Mouse (Mus musculus) testis, postnatal 14 days (tissue): ENCODE data around the gene Tapt1.
"Not testable (repeated sequence)": the region's sequence is repeated elsewhere in the genome, so short reads cannot be mapped to it uniquely, and the experiment has no call there.

Experiments used
- DNase-seq: peaks from one replicate; pipeline ENCODE4 v3.0.0; 2021; ENCODE audit warnings: low spot score

The Tapt1 gene

DNA sequence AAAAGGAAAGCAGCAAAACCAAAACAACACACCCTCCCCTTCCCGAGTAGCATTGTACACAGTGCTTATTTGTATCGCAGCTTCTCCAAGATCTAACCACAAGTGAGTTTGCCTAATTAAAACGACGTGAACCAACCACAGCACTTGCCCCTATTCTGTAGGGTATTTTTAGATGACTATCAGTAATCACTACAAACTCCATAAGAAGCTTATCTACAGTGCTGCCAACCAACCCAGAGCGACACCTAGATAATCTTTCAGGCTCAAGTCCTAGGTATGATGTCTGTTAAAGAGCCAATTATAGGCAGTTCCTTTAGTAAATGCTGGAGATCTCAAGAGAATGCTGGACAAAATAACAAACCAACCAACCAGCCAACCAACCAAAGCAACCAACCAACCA, 28.6 kb downstream of the Tapt1 start:
- no peak for DNase-seq

DNA sequence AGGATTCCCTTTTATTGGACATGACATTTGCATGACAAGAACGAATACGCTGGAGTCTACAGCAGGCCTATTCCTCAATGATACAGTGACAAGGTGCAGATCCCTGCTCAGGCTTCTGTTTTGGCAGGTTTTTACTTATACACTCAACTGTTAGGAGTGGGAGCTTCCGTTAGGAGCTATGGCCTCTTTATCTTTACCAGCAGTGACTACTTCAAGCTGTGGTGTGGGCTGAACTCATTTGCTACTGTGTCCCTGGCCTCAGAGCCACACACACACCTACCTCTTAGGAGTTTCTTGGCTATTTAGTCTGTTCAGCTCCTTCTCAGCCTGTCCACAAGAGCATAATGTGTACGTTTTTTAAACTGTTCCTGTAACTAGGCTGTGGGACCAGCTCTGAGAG, 30.3 kb downstream of the Tapt1 start:
- no peak for DNase-seq

DNA sequence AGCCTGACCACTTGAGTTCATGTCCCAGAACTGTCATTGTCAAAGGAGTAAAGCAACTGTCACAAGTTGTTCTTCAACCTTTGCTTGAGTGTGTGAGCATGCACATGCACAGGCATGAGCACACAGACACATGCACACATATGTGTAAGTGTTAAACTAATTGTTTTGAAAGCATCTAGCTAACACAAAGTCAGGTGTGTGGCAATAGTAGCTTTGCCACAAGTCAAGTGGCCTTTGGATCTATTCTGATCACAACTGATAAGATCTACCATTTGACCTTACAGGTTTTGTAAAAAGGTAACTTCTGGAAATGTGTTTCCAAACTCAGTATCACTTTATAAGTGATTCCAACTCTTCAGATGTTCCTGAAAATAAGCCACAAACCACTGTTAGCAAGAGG, 39.1 kb downstream of the Tapt1 start:
- DNase-seq = no peak

DNA sequence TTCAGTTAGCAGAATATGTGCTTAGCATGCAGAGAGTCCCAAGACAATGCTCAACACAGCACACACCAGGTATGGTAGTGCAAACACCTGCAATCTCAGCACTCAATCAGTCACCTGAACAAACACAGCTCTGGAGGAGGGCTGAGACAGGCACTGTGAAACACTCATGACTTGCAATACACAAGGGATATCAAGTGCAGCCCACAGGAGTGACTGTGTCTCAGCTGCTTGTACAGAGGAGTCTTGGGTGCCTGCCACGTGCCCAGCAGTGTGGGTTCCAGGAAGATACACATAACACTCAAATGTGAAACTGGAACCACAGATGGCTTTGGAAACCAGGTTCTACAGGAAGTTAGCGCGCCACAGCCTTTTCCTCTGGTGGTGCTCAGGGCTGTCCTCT, 44.8 kb downstream of the Tapt1 start:
- no peak for DNase-seq

DNA sequence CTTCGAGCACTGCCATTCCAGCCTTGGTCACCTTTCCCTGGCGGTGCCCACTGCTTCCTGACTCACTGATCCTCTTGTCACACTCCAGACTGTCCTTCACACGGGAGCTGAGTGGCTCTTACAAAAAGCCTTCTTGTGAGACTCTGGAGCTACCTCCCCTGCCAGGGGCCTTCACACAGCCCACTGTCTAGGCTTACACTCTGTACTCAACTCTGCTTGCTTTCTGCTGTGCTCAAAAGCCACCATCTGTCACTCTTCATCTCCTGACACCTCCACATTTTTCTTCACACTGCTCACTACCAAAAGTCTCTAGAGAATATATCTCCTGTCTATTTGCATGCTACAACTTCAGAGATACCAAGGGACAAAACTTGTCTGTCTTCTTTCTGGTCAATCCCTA, 46.0 kb downstream of the Tapt1 start:
- DNase-seq = no peak

DNA sequence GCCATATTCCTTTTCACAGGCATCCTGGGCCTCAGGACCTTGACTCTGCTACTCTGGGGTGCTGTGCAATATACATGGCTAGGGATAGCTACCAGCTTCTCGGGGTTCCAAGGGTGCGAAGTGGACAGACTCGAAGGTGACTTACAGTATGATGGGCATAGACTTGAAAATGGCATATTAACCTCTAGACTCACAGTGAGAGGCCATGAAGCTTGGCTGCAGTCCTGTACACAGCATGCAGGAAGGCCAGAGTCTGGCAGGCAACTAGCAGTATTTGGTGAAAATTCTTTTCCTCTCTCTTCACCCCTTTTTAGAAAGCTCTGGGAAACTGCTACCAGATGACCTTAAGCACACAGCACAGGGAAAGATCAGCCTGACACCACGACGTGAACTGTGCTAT, 52.4 kb downstream of the Tapt1 start:
- no peak for DNase-seq

DNA sequence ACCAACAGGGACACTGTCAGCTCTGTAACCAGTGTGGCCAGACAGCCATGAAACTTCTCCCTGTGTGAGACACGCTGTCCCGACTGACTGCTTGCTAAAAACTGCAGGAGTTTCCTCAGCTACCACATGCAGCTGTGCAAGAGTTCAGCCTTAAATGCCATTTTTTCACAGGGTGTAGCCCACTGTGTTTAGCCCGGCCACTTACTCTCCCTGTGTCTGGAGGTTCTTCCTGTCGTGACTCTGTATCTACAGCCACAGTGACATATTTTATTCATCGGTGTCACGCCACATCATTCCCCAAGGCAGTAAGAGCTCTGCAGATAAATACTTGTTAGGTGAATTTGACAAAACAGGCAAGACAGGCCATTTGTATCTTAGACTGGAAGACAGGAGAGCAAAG, 59.6 kb downstream of the Tapt1 start:
- no peak for DNase-seq

DNA sequence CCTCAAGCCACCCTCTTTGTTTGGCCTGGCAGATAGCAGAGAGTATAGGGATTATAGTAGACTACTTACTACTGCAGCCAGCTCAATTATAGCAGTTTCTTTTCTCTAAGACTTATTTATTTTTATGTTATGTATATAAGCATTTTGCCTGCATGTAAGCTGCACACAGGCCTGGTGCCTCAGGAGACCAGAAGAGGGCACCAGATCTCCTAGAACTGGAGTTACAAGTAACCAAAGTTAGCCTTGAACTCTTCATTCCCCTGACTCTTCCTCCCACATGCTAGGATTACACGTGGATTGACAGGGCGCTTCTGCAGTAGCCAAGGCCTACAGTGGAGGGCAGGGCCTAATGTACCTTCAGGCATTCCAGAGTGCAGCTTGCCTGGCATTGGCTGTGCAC, 60.6 kb downstream of the Tapt1 start:
- no peak for DNase-seq

DNA sequence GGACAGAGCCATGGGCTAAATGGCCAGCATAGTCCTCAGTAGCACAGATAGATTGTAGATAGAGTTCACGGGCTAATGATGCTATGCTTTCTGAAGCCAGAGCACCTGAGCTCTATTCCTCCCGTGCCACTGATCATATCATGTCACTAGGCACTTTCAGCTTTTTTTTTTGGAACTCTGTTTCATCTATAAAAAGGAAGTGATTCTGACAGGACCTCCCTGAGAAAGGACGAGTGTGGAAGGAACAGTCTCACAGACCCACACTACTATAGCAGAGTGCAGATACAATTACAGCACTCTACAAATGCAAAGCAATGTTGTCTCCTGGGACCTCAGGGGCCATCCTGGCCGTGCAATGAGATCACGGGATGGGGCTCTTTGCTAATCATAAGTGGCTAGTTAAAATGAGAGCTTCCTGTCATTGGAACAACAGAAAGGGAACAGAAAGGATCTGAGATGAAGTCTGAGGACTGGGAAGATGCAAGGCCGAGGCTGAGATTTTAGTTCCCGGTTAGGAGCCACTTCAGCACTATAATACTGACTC, 62.1 kb downstream of the Tapt1 start:
- DNase-seq = no peak

DNA sequence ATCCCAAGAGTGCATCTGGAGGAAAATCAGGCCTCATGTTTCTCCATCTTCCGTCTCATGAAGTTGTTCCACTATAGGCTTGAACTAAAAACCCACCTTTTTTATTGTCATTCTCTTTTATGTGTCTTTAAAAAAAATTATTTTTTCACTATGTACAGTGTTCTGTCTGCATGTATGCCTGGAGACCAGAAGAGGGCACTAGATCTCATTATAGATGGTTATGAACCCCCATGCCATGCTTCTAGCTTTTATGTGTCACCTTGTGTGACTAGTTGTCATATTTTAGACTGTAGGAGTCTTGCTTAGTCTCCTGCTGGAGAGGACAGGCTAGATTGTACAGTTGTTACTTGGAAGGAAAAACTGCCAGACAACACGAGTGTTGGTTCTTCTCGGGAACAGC, 63.1 kb downstream of the Tapt1 start:
- no peak for DNase-seq

DNA sequence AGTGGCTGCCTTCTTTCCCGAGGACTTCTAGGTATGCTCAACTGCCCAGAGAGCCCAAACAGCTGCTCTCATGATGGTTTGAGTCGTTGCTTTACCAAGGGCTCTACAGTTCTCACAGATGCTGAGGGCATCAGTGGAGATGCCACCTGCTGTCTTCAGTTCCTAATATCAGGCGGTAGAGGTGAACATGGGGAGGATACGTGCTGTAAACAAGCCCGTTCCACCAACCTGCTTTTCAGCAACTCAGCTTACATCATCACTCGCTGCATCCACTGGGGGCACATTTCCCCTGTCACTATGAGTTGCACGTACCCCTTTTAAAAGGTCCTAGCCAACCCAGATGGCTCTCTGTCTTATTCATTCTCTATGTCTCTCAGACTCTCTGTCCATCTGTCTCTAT, 63.6 kb downstream of the Tapt1 start:
- no peak for DNase-seq

DNA sequence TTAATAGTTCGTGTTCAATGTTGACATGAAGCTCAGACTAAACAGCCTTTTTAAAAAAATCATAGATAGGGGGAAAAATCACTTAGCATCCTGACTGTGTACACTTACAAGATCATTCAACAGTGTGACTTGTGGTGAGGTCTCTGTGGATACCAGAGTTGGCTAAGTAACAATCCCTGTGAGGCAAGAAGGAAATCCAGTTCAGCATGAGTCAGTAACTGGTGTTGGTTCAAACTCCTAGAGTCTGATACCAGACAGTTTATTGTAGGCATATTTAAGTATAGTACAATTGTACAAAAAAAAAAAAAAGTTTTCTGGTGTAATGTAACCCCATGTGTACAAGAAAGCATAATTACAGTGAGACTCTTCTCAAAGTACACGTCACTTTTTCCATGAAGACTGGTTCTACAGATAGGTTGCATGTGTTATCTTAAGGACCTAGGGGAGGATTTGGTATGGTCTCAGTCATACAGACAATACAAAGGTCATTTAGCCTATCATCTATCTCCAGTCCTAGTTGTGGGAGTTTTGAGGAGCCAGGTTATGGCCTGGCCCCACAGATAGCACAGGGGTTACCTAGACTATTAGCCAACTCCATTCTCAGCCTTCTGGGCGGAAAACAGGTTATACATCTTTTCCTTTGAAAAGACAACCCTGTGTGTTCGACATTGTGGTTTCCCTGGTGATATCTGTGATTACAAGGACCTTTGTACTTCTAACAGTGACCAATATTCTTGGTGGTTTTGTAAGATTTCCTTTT, 66.6 kb downstream of the Tapt1 start:
- DNase-seq = no peak

DNA sequence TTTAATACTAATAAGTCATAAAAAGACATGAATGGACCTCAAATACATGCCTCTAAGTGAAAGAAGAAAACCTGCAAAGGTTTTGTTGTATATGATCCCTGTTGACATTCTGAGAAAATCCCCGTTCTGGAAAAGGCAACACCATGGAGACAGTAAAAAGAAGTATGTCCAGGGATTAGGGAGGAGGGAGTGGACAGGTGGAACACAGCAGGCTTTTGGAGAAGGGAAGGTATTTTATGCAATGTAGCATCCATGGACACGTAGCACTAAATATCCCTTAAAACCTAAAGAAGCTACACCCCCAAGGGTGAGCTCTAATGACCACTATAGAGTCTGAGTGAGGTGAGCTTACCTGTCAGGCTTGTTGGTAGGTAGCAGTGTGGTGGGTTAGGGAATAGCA, 67.2 kb downstream of the Tapt1 start:
- DNase-seq = no peak

DNA sequence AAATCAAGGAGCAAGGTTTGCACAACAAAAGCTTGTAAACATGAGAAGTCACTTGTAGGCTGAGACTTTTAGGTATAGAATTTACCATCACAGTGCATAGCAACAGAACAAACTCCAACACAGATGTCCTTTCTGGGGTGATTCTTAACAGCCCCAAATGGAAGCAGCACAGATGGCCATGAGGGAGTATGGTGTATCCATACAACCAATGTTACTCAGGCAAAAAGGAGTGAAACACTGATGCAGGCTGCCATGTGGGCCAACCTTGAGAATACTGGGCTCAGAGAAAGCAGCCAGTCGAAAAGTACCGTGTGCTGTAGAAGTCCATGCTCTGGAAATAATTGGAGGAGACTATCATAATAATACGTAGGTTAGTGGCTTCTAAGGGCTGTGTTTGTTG, 68.0 kb downstream of the Tapt1 start:
- no peak for DNase-seq

DNA sequence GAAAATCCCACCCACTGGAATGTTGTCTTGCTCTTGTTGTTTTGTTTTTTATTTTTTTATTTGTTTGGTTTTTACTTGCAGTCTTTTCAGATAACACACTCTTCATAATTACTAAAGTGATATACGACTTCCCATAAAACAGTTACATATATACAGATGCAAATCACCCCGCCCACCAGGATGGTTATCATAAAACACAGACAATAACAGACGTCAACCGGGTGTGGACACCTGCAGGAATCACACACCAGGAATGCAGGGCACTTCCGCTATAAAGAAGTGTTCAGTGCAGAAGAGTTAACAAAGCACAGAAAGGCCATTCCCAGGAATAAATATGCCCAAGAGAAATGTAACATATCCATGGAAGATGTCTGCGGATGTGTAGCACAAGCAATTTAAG, 68.7 kb downstream of the Tapt1 start:
- DNase-seq = no peak

DNA sequence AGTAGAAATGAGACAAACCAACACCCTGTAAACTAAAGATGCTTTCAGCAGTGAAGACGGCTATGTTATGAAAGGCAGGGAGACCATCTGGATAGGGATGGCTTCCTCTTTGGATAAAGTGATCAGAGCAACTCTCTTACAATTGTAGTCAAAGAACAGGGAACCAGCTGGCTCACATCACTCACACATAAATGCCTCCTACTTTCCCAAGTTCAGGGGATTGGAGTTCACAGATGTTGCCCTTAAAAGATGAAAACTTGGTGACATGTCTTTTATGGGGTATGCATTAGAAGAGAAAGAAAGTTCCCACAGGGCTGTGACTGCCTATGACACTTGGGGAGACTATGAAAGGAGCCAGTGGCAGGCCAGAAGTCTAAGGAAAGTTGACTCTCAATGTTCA, 73.4 kb downstream of the Tapt1 start:
- no peak for DNase-seq

DNA sequence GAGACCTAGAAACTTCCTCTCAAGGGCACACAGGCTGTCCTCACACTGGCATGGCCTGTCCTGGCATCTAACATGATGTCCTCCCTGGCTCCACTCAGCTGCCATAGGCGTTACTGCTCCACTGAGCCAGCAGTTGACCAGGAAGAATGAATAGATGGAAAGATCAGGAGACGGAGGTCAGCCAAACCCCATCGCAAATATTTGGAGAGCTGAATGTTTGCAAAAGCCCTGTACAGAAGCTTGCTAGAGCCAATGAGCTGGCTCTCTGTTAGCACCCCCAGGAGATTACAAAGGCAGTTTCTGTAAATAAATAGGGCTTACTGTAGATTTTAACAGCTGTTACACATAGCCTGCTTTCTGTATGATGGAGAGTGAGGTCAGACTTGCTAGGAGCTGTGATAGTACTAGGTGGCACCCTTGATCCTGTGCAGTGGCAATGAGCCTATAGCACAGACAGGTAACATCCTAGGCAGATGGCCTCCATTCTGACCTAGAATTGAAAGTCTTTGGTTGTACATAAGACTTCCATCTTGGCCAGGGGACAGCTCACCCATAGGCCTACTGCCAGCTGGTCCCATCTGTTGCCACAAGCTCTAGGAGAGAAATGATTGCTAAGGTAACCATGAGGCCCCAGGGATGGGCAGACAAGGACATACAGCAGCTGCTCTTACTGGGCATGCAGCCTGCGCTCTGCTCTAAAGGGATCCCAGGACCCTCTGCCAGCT, 74.9 kb downstream of the Tapt1 start:
- DNase-seq = no peak

DNA sequence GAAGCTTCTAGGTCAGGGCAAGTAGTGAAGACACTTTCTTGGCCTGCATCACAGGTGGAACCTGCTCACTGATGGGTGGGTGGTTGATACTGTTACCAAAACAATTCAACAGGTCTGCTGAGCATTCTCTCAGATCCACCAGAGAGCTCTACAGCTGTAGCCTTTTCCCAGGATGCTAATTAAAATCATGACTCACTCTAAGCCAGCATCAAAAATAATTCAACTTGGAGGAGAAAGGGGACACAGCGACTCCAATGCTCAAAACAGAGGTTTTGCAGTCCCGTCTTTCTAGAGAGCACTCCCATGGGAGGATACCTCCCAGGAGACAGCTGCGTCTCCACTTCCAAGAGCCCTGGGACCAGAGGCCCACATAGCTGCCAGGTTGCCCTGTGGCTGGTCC, 78.7 kb downstream of the Tapt1 start:
- DNase-seq = no peak

DNA sequence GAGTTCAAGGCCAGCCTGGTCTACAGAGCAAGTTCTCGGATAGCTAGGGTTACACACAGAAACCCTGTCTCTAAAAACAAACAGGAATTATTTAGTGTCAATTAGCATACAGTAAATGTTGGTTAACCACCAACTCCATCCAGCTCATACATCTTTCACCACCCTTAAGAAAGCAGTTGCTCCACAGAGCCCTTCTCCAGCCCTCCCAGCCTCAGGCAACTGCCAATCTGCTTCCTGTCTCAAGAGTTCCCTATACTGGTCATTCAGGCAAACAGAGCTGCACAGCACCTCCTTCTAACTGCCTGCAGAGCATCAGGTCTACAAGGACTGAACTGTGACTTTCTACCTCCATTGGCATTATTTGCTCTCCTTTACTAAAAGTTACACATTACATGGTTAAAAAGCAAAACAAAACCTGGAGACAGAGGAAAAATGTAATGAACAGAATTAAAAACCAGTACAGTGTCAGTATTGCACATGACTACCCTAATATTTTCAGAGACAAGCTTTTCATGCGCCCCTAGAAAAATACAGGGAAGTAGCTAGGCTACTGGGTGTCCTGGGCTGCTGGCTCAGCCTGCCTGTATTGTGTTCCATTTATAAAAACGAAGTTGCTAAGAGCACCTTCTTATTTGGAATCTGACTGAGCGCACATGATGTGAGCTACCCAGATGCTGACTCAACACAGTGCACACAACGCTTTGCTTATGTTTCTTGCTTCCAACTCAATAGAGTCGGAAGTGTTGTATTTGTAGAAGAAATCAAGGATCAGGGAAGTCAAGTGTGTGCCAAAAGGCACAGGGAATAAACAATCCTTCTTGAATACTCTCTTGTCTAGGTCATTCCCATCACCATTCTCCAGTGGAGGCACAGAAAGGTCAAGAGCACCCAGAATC, 79.7 kb downstream of the Tapt1 start:
- DNase-seq = no peak

DNA sequence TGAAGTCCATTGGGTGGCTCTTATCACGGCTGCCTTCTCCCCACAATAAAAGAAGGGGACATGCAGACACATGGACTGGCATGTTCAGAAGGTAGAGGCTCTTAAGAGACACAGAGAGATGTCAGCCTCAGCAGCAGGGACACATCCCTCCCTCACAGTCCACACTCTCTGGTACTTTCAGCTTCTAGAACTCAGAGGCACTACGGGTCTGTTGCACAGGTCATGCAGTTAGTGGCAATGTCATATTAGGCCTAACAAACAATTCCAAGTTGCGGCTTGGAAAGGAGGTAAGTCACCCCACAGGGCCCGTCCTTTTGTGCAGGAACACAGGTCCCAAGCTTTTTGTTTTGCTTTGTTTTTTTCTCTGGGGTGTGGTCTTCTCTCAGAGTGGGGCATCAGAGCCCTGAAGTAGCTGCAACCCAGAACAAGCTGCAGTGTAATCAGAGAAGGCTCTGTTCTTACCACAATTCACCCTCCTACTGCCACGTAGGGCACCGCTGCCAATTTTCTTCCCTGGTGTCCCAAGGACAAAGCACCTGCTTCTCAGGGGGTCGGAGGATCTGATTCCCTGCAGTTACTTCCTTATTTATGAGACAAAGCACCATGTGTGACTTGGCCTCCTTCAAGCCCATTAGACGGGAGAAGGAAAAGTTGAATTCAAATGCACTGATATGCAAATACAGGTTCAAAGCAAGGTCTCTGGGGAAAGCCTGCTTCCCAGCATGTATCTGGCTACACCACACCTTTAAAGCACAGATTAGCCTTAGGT, 82.8 kb downstream of the Tapt1 start:
- DNase-seq = no peak

DNA sequence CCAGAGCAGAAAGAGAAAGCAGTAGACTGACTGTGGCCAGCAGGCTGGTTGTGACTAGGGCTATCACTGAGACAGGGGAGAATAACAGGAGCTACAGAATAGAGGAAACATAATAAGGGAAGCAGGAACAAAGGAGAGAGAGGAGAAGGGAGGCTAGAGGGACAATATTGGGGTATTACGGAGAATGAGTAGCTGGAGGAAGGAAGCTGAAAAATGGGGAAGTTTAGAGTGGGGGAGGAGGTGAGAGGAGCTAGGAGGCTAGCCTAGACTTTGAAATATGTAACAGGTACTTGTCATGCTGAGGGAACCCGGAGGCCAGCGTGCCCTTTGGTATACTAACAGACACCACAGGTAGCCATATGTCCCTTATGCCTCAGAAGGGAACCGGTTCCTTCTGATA, 98.9 kb downstream of the Tapt1 start:
- DNase-seq = no peak

DNA sequence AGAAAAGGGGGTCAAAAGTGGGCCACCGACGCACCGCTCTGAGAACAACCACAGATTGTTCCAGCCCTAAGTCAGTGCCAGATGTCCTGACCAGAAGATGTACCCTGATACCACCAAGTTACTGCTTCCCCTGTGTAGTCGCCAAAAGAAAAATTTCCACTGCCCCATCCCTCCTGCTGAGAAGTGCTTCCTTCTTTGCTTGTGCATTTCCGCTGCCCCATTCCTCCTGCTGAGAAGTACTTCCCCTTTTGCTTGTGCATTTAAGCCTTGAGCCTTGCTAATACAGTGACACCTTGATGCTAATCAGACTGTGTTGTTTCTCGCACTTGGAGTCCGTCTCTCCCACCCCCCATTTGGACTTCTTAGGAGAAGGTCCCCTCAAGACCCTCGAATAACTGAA, 99.9 kb downstream of the Tapt1 start:
- DNase-seq = not testable (repeated sequence)
